Mouse (Mus musculus): ENCODE data around the gene Tlx1.

Tlx1 gene

GRCm38 (mm10) chr19:45156381-45156780 is 5.9 kb downstream of the Tlx1 start:
- in situ Hi-C loops (cut with MseI, MboI): loop anchor here in 1 of 2 experiments (5.0 kb wide), 1 partner anchor 74 kb away; no protein-coding TSS in a partner anchor

GRCm38 (mm10) chr19:45158201-45158600 is 7.7 kb downstream of the Tlx1 start:
- in situ Hi-C loops (cut with MseI, MboI): loop anchor here in 1 of 2 experiments (5.0 kb wide), 1 partner anchor 76 kb away; no protein-coding TSS in a partner anchor

- in situ Hi-C loops (cut with MseI, MboI): loop anchor here in 1 of 2 experiments (5.0 kb wide), 1 partner anchor 77 kb away; no protein-coding TSS in a partner anchor
Measured at GRCm38 (mm10) chr19:45158896-45159295, 8.4 kb downstream of the Tlx1 start.

GRCm38 (mm10) chr19:45159491-45159890 is 9.0 kb downstream of the Tlx1 start:
- in situ Hi-C loops (cut with MseI, MboI): loop anchor here in 1 of 2 experiments (5.0 kb wide), 1 partner anchor 77 kb away; no protein-coding TSS in a partner anchor

GRCm38 (mm10) chr19:45159991-45160390 is 9.5 kb downstream of the Tlx1 start:
- in situ Hi-C loops (cut with MseI, MboI): loop anchor here (5.0 to 10.0 kb wide), 3 partner anchors 43 to 78 kb away; no protein-coding TSS in a partner anchor

GRCm38 (mm10) chr19:45160523-45160922 is 10.0 kb downstream of the Tlx1 start:
- in situ Hi-C loops (cut with MseI, MboI): loop anchor here (5.0 to 10.0 kb wide), 2 partner anchors 43 to 56 kb away; no protein-coding TSS in a partner anchor

- in situ Hi-C loops (cut with MseI, MboI): loop anchor here (5.0 to 10.0 kb wide), 2 partner anchors 44 to 56 kb away; no protein-coding TSS in a partner anchor
Measured at GRCm38 (mm10) chr19:45161093-45161492, 10.6 kb downstream of the Tlx1 start.

- in situ Hi-C loops (cut with MseI, MboI): loop anchor here (5.0 to 10.0 kb wide), 2 partner anchors 45 to 57 kb away; no protein-coding TSS in a partner anchor
Measured at GRCm38 (mm10) chr19:45162181-45162580, 11.7 kb downstream of the Tlx1 start.

GRCm38 (mm10) chr19:45162871-45163270 is 12.4 kb downstream of the Tlx1 start:
- in situ Hi-C loops (cut with MseI, MboI): loop anchor here (5.0 to 10.0 kb wide), 2 partner anchors 46 to 58 kb away; no protein-coding TSS in a partner anchor

GRCm38 (mm10) chr19:45170451-45170850 is 20.0 kb downstream of the Tlx1 start:
- in situ Hi-C loops (cut with MseI, MboI): no loop called here

GRCm38 (mm10) chr19:45174803-45175202 is 24.3 kb downstream of the Tlx1 start:
- in situ Hi-C loops (cut with MseI, MboI): loop anchor here (5.0 kb wide), 1 partner anchor 42 kb away; no protein-coding TSS in a partner anchor

- in situ Hi-C loops (cut with MseI, MboI): loop anchor here (5.0 kb wide), 1 partner anchor 41 kb away; no protein-coding TSS in a partner anchor
Measured at GRCm38 (mm10) chr19:45176269-45176668, 25.8 kb downstream of the Tlx1 start.

- in situ Hi-C loops (cut with MseI, MboI): loop anchor here (5.0 kb wide), 1 partner anchor 40 kb away; no protein-coding TSS in a partner anchor
Measured at GRCm38 (mm10) chr19:45177004-45177737, 26.7 kb downstream of the Tlx1 start.

- in situ Hi-C loops (cut with MseI, MboI): loop anchor here (5.0 kb wide), 1 partner anchor 38 kb away; no protein-coding TSS in a partner anchor
Measured at GRCm38 (mm10) chr19:45179451-45179850, 29.0 kb downstream of the Tlx1 start.

GRCm38 (mm10) chr19:45180447-45180846 is 30.0 kb downstream of the Tlx1 start:
- in situ Hi-C loops (cut with MseI, MboI): no loop called here

- in situ Hi-C loops (cut with MseI, MboI): no loop called here
Measured at GRCm38 (mm10) chr19:45194651-45195050, 44.2 kb downstream of the Tlx1 start.

- in situ Hi-C loops (cut with MseI, MboI): no loop called here
Measured at GRCm38 (mm10) chr19:45196967-45197366, 46.5 kb downstream of the Tlx1 start.

GRCm38 (mm10) chr19:45205311-45206105 is 55.0 kb downstream of the Tlx1 start:
- in situ Hi-C loops (cut with MseI, MboI): no loop called here

Measured in mouse trophoblast stem cell (cell line).